Mouse (Mus musculus) R1 (cell line): ENCODE measurements at regions not wholly inside any gene's neighbourhood (a gene's known extent, or its start where the extent isn't known, plus 50 kb on each side); places are given as distances from the start of the nearest gene placed in this dataset.

Experiments used
- DNase-seq: peaks from one replicate; pipeline ENCODE4 v3.0.0-alpha.2; 2018; ENCODE audit warnings: low read depth, low spot score

GRCm38 (mm10) chr8:89914076-89914475, 434.1 kb downstream of the Tox3 start:
- DNase-seq = no peak

- DNase-seq = no peak
Measured at GRCm38 (mm10) chr8:89906200-89906599, 441.9 kb downstream of the Tox3 start.

GRCm38 (mm10) chr8:89905588-89905987, 442.6 kb downstream of the Tox3 start:
- DNase-seq = no peak

- no peak for DNase-seq
Measured at GRCm38 (mm10) chr8:89903346-89903745, 444.8 kb downstream of the Tox3 start.

GRCm38 (mm10) chr8:89872768-89873167, 475.4 kb downstream of the Tox3 start:
- DNase-seq = no peak

GRCm38 (mm10) chr8:89871966-89872365, 476.2 kb downstream of the Tox3 start:
- DNase-seq = peak; percentile 18

- DNase-seq = no peak
Measured at GRCm38 (mm10) chr8:89859813-89860212, 488.3 kb downstream of the Tox3 start.

- no peak for DNase-seq
Measured at GRCm38 (mm10) chr8:89858706-89859385, 489.3 kb downstream of the Tox3 start.

- no peak for DNase-seq
Measured at GRCm38 (mm10) chr8:89855556-89855955, 492.6 kb downstream of the Tox3 start.

GRCm38 (mm10) chr8:89850209-89850796, 497.8 kb downstream of the Tox3 start:
- DNase-seq = peak; percentile 46

GRCm38 (mm10) chr8:89849416-89850208, 498.5 kb downstream of the Tox3 start:
- peak; percentile 13 for DNase-seq

- DNase-seq = no peak
Measured at GRCm38 (mm10) chr8:89838494-89838893, 509.6 kb downstream of the Tox3 start.

- no peak for DNase-seq
Measured at GRCm38 (mm10) chr8:89833715-89834114, 514.4 kb downstream of the Tox3 start.

GRCm38 (mm10) chr8:89824586-89824985, 523.6 kb downstream of the Tox3 start:
- peak; percentile 94 for DNase-seq

GRCm38 (mm10) chr8:89823631-89824030, 524.5 kb downstream of the Tox3 start:
- peak; percentile 94 for DNase-seq

- DNase-seq = no peak
Measured at GRCm38 (mm10) chr8:89812036-89812711, 536.0 kb downstream of the Tox3 start.

- no peak for DNase-seq
Measured at GRCm38 (mm10) chr8:89788296-89788695, 559.8 kb downstream of the Tox3 start.

- DNase-seq = peak; percentile 73
Measured at GRCm38 (mm10) chr8:89787050-89787905, 560.9 kb downstream of the Tox3 start.

GRCm38 (mm10) chr8:89785011-89785410, 563.1 kb downstream of the Tox3 start:
- DNase-seq = peak; percentile 75

- DNase-seq = no peak
Measured at GRCm38 (mm10) chr8:89783311-89783710, 564.8 kb downstream of the Tox3 start.

- peak; percentile 20 for DNase-seq
Measured at GRCm38 (mm10) chr8:89766387-89766786, 581.8 kb downstream of the Tox3 start.
